Mouse (Mus musculus): ENCODE measurements around the gene Ndrg2. TPM values are rescaled to one million over a fixed set of nuclear protein-coding genes. Genes with fewer than 3 reads are reported as not detected.

Gene Ndrg2
- polyA plus RNA-seq (2012; rRNA removed) (11.6 and 11.7 TPM in 2 replicates), polyA plus RNA-seq (2014; fragmentation: Nextera tagmentation; extraction: Ambion mirVana) (13.5 and 14.7 TPM in 2 replicates)

GRCm38 (mm10) chr14:51913960-51914762 lies at the start of gene Ndrg2:
Ndrg2 (minus strand) TSS chr14:51914158.
- peaks cover 0 to 5% of the 10 kb centered on the region in 2 experiments; a peak in 2 of 4 replicates for H3K4me1 ChIP-seq (replicated peaks; ENCODE audit: control insufficient read depth in 2 of 2, insufficient read depth in 2 of 2, low read length in 1 of 2)
- TF ChIP-seq EP300 (IDR thresholded peaks at IDR 0.05; ENCODE audit: low read depth) (no peak), CTCF (IDR thresholded peaks at IDR 0.05; ENCODE audit: low read depth) (no peak)
- peak within 1 kb of the TSS; percentile 29 to 58 for H3K4me3 ChIP-seq (ENCODE audit: insufficient read depth in 1 of 2, low read depth in 2 of 2, low read length in 2 of 2)
- no peak for DNase-seq (ENCODE audit: low read depth in 3 of 3, low spot score in 3 of 3)
- no peaks in the 10 kb centered on the region for H3K9me3 ChIP-seq (ENCODE audit: control insufficient read depth, low read length)
- H3K27me3 ChIP-seq (ENCODE audit: control insufficient read depth, insufficient read depth, low read length) = peaks cover 13% of the 10 kb centered on the region
- peak within 1 kb of the TSS; percentile 89 for H3K4me2 ChIP-seq (ENCODE audit: low read depth)
- ATAC-seq (ENCODE audit: insufficient read depth) = peak; percentile 25; the same call in 1 of the 2 replicates
- WGBS (ENCODE audit: insufficient replicate concordance) = 6% methylated on average over 21 of the region's 23 CpGs
- H3K27ac ChIP-seq = no peak within 1 kb of the TSS
- H3K36me3 ChIP-seq (replicated peaks; ENCODE audit: control insufficient read depth, insufficient read depth, low read depth) = no peaks in the 10 kb centered on the region
- H3K9ac ChIP-seq (replicated peaks) = peak within 1 kb of the TSS; percentile 47

DNA sequence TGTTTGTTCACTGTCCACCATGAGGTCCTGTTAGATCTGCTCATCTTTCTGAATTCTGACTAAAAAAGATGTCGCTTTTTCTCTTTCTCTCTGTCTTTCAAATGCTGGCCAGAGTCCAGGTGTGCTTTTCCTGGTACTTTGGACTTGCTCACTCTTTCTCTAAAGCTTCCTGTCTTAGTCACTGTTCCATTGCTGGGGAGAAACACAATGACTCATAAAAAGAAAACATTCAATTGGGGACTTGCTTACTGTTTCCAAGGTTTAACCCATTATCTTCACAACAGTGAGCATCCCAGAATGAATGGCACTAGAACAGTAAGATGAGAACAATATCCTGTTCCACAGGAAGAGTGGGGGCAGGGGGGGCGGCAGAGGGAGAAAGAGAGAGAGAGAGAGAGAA lies 46.4 kb upstream of the Ndrg2 start:
- no peak overlapping the region for H3K27ac ChIP-seq
- no peak overlapping the region for H3K4me3 ChIP-seq (ENCODE audit: insufficient read depth in 1 of 2, low read depth in 2 of 2, low read length in 2 of 2)
- WGBS (ENCODE audit: insufficient replicate concordance) = 55% methylated on average over 2 of the region's 2 CpGs
- ATAC-seq (ENCODE audit: insufficient read depth) = no peak
- no peaks in the 10 kb centered on the region for H3K4me1 ChIP-seq (replicated peaks; ENCODE audit: control insufficient read depth in 2 of 2, insufficient read depth in 2 of 2, low read length in 1 of 2)
- H3K4me2 ChIP-seq (ENCODE audit: low read depth) = no peak overlapping the region
- DNase-seq (ENCODE audit: low read depth in 3 of 3, low spot score in 3 of 3) = no peak
- no peaks in the 10 kb centered on the region for H3K27me3 ChIP-seq (ENCODE audit: control insufficient read depth, insufficient read depth, low read length)
- H3K9me3 ChIP-seq (ENCODE audit: control insufficient read depth, low read length) = no peaks in the 10 kb centered on the region
- no peak overlapping the region for H3K9ac ChIP-seq (replicated peaks)
- no peaks in the 10 kb centered on the region for H3K36me3 ChIP-seq (replicated peaks; ENCODE audit: control insufficient read depth, insufficient read depth, low read depth)
- TF ChIP-seq CTCF (IDR thresholded peaks at IDR 0.05; ENCODE audit: low read depth) (no peak), EP300 (IDR thresholded peaks at IDR 0.05; ENCODE audit: low read depth) (no peak)

DNA sequence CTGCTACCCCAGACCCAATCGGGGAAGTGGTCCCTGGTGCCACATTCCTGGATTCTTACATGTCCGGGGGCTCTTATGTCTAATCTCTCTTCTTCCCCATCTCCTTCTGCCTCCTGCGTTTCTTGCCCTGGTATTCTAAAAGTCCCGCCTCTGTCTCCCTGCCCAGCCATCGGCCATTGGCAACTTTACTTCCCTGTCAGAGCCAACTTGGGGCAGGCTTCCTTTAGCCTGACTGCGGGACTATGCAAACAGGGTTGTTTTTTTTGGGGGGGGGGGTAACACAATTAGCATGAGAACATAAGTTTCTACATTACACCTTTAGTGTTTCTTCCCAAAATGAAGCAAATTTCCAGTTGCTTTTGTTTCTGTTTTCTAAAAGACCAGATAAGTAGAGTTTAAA lies 29.4 kb upstream of the Ndrg2 start:
- Histone ChIP-seq H3K27ac (no peak overlapping the region), H3K27me3 (ENCODE audit: control insufficient read depth, insufficient read depth, low read length) (no peaks in the 10 kb centered on the region), H3K36me3 (replicated peaks; ENCODE audit: control insufficient read depth, insufficient read depth, low read depth) (no peaks in the 10 kb centered on the region), H3K9me3 (ENCODE audit: control insufficient read depth, low read length) (no peaks in the 10 kb centered on the region), H3K9ac (replicated peaks) (no peak overlapping the region), H3K4me2 (ENCODE audit: low read depth) (no peak overlapping the region), H3K4me3 (ENCODE audit: insufficient read depth in 1 of 2, low read depth in 2 of 2, low read length in 2 of 2) (no peak overlapping the region), H3K4me1 (replicated peaks; ENCODE audit: control insufficient read depth in 2 of 2, insufficient read depth in 2 of 2, low read length in 1 of 2) (peaks cover 0 to 6% of the 10 kb centered on the region in 2 experiments; a peak in 1 of 4 replicates)
- 64% methylated on average over 6 of the region's 6 CpGs for WGBS (ENCODE audit: insufficient replicate concordance)
- ATAC-seq (ENCODE audit: insufficient read depth) (no peak), DNase-seq (ENCODE audit: low read depth in 3 of 3, low spot score in 3 of 3) (no peak)
- TF ChIP-seq CTCF (IDR thresholded peaks at IDR 0.05; ENCODE audit: low read depth) = no peak
- no peak for TF ChIP-seq EP300 (IDR thresholded peaks at IDR 0.05; ENCODE audit: low read depth)

DNA sequence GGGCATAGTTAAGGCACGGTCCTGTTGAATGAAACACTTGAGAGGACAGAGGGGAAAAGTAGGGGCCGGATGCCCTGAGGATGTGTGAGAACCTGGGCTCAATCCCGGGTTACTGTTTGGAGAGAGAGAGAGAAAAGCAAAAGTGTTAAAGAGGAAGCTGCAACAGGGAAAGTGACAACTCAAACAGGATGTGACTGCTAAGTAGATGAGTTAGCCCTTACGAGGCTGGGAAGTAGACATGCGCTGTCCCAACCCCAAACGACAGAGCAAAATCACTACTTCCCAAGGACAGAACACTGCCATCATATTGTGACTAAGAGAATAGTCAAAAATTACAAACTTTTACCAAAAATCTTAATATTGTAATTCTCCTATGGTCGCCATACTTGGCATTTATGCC lies 28.3 kb upstream of the Ndrg2 start:
- 26% methylated on average over 7 of the region's 7 CpGs for WGBS (ENCODE audit: insufficient replicate concordance)

GRCm38 (mm10) chr14:51941577-51941976 lies 27.6 kb upstream of the Ndrg2 start:
- no peak overlapping the region for H3K4me3 ChIP-seq (ENCODE audit: insufficient read depth in 1 of 2, low read depth in 2 of 2, low read length in 2 of 2)
- WGBS (ENCODE audit: insufficient replicate concordance) = 51% methylated on average over 9 of the region's 9 CpGs

More for the DNA sequence above, 28.3 kb upstream of the Ndrg2 start:
- Histone ChIP-seq H3K4me2 (ENCODE audit: low read depth) (no peak overlapping the region), H3K36me3 (replicated peaks; ENCODE audit: control insufficient read depth, insufficient read depth, low read depth) (no peaks in the 10 kb centered on the region), H3K27ac (no peak overlapping the region), H3K9ac (replicated peaks) (no peak overlapping the region), H3K4me3 (ENCODE audit: insufficient read depth in 1 of 2, low read depth in 2 of 2, low read length in 2 of 2) (no peak overlapping the region), H3K9me3 (ENCODE audit: control insufficient read depth, low read length) (no peaks in the 10 kb centered on the region), H3K4me1 (replicated peaks; ENCODE audit: control insufficient read depth in 2 of 2, insufficient read depth in 2 of 2, low read length in 1 of 2) (peaks cover 0 to 6% of the 10 kb centered on the region in 2 experiments; a peak in 1 of 4 replicates), H3K27me3 (ENCODE audit: control insufficient read depth, insufficient read depth, low read length) (no peaks in the 10 kb centered on the region)
- TF ChIP-seq CTCF (IDR thresholded peaks at IDR 0.05; ENCODE audit: low read depth) (no peak), EP300 (IDR thresholded peaks at IDR 0.05; ENCODE audit: low read depth) (no peak)
- DNase-seq (ENCODE audit: low read depth in 3 of 3, low spot score in 3 of 3) (no peak), ATAC-seq (ENCODE audit: insufficient read depth) (no peak)

More at GRCm38 (mm10) chr14:51941577-51941976, 27.6 kb upstream of the Ndrg2 start:
- ATAC-seq (ENCODE audit: insufficient read depth) (no peak), DNase-seq (ENCODE audit: low read depth in 3 of 3, low spot score in 3 of 3) (no peak)
- no peak overlapping the region for H3K27ac ChIP-seq
- no peaks in the 10 kb centered on the region for H3K36me3 ChIP-seq (replicated peaks; ENCODE audit: control insufficient read depth, insufficient read depth, low read depth)
- no peaks in the 10 kb centered on the region for H3K9me3 ChIP-seq (ENCODE audit: control insufficient read depth, low read length)
- no peak overlapping the region for H3K9ac ChIP-seq (replicated peaks)
- H3K4me2 ChIP-seq (ENCODE audit: low read depth) = peak overlapping the region; percentile 8; the same call in 1 of the 2 replicates
- H3K4me1 ChIP-seq (replicated peaks; ENCODE audit: control insufficient read depth in 2 of 2, insufficient read depth in 2 of 2, low read length in 1 of 2) = peaks cover 0 to 6% of the 10 kb centered on the region in 2 experiments; a peak in 1 of 4 replicates
- TF ChIP-seq CTCF (IDR thresholded peaks at IDR 0.05; ENCODE audit: low read depth) (no peak), EP300 (IDR thresholded peaks at IDR 0.05; ENCODE audit: low read depth) (no peak)
- H3K27me3 ChIP-seq (ENCODE audit: control insufficient read depth, insufficient read depth, low read length) = no peaks in the 10 kb centered on the region

All from liver, embryonic 14.5 days (tissue).